Mouse (Mus musculus) liver, embryonic 14.5 days (tissue): Measurements from ENCODE around the gene Ppat. TPM values are rescaled to one million over a fixed set of nuclear protein-coding genes. Genes with fewer than 3 reads are reported as not detected.

ENCODE experiments used
- ATAC-seq: fragments of 200-750 bp; cut with Nextera tagmentation; 2 replicates; pipeline ENCODE4 v1.8.0; 2017; ENCODE audit warnings: moderate number of reproducible peaks, mild to moderate bottlenecking, moderate library complexity; ENCODE audit not compliant: insufficient read depth
- DNase-seq, 3 experiments: peaks; one replicate each; pipeline ENCODE4 v3.0.0-alpha.2; 2012 to 2013; ENCODE audit warnings: low read depth in 3 of 3, low spot score in 3 of 3
- H3K27ac ChIP-seq: fragments of 300-500 bp; sonication (generic); 2 replicates; pipeline ENCODE4 v1.5.1; 2014; ENCODE audit warnings: moderate library complexity, mild to moderate bottlenecking, control low read depth, inconsistent platforms
- H3K27me3 ChIP-seq: fragments of 300-500 bp; sonication (generic); 2 replicates; pipeline ENCODE4 v1.6.1; 2014; ENCODE audit warnings: mild to moderate bottlenecking, low read length, moderate library complexity; ENCODE audit not compliant: control insufficient read depth, insufficient read depth
- H3K36me3 ChIP-seq: fragments of 300-500 bp; sonication (generic); replicated peaks from 2 replicates; pipeline ENCODE4 v1.6.1; 2014; ENCODE audit warnings: low read depth; ENCODE audit not compliant: control insufficient read depth, insufficient read depth
- H3K4me1 ChIP-seq, 2 experiments: fragments of 200-500 bp in 1 of 2; fragments of 300-500 bp in 1 of 2; sonication (generic) in 1 of 2; replicated peaks; 2 replicates each; pipeline ENCODE4 v1.6.1; 2012 to 2014; ENCODE audit warnings: antibody characterized with exemption in 1 of 2, inconsistent platforms in 1 of 2, low read length in 1 of 2; ENCODE audit not compliant: control insufficient read depth in 2 of 2, insufficient read depth in 2 of 2
- H3K4me2 ChIP-seq: fragments of 300-500 bp; sonication (generic); 2 replicates; pipeline ENCODE4 v1.6.1; 2014; ENCODE audit warnings: low read depth, mild to moderate bottlenecking, control low read depth, moderate library complexity
- H3K4me3 ChIP-seq, 2 experiments: fragments of 200-500 bp in 1 of 2; fragments of 300-500 bp in 1 of 2; sonication (generic) in 1 of 2; 2 replicates each; pipeline ENCODE4 v1.5.1; 2012 to 2014; ENCODE audit warnings: low read depth in 2 of 2, low read length in 2 of 2, mild to moderate bottlenecking in 2 of 2, control low read depth in 1 of 2, inconsistent platforms in 1 of 2, moderate library complexity in 1 of 2; ENCODE audit not compliant: insufficient read depth in 1 of 2
- H3K9ac ChIP-seq: fragments of 300-500 bp; sonication (generic); replicated peaks from 2 replicates; pipeline ENCODE4 v1.6.1; 2014; ENCODE audit warnings: mild to moderate bottlenecking, control low read depth, moderate library complexity
- H3K9me3 ChIP-seq: fragments of 300-500 bp; sonication (generic); 2 replicates; pipeline ENCODE4 v1.6.1; 2016; ENCODE audit warnings: low read length, mixed read lengths; ENCODE audit not compliant: control insufficient read depth
- CTCF ChIP-seq: IDR thresholded peaks from 2 replicates; pipeline ENCODE4 v1.5.1; 2016; ENCODE audit warnings: antibody characterized with exemption, low read depth, control low read depth
- EP300 ChIP-seq: IDR thresholded peaks from 2 replicates; pipeline ENCODE4 v1.6.1; 2016; ENCODE audit warnings: antibody characterized with exemption, low read depth
- WGBS: fragments of 180-500 bp; shearing (Covaris S2); extraction: QIAGEN DNeasy Blood & Tissue Kit; methylation state at CpG from one replicate; pipeline ENCODE4 v1.1.7; 2014; ENCODE audit not compliant: insufficient replicate concordance; 5-methylcytosine and 5-hydroxymethylcytosine counted together
- polyA plus RNA-seq, 2 experiments: library from polyadenylated mRNA; depleted of rRNA in 1 of 2; stranded (reverse) in 1 of 2; unstranded in 1 of 2; fragments of >200 nt; fragmentation: Nextera tagmentation in 1 of 2; extraction: Ambion mirVana in 1 of 2; gene quantifications; 2 replicates each; pipeline versions ENCODE4 v1.2.1 to v1.2.3; 2012 to 2014

The Ppat gene
- polyA plus RNA-seq, 2 experiments = 15.3 to 29.2 TPM

DNA sequence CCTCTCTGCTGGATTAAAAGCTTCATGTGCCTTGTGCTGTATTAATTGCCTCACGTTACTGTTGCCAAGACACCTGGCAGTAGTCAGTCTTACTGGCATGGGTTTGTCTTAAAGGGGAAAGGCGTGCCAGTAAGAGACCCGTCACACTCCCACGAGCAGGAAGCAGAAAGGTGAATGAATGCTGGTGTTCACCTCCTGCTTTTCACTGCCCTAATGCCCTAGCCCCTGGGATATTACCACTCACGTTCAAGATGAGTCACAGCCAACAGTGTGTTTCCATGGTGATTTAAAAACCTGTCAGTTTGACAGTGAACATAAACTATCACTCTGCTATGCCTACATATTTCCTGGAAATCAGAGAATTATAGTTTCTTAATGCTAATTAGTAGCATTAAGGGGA lies 17.9 kb upstream of the Ppat start:
- H3K36me3 ChIP-seq = peaks cover 57% of the 10 kb centered on the region
- WGBS = 71% methylated on average over 5 of the region's 5 CpGs

GRCm38 (mm10) chr5:76964651-76965050 lies 13.3 kb upstream of the Ppat start:
- 79% methylated on average over 3 of the region's 3 CpGs for WGBS
- ATAC-seq = no peak
- no peaks in the 10 kb centered on the region for H3K9me3 ChIP-seq
- H3K27ac ChIP-seq = no peak overlapping the region
- peak; percentile 42 for TF ChIP-seq CTCF
- TF ChIP-seq EP300 = no peak
- no peak overlapping the region for H3K4me2 ChIP-seq
- no peaks in the 10 kb centered on the region for H3K4me1 ChIP-seq
- no peak for DNase-seq
- no peak overlapping the region for H3K4me3 ChIP-seq
- H3K27me3 ChIP-seq = no peaks in the 10 kb centered on the region
- peaks cover 85% of the 10 kb centered on the region for H3K36me3 ChIP-seq
- no peak overlapping the region for H3K9ac ChIP-seq

More for the DNA sequence above, 17.9 kb upstream of the Ppat start:
- Histone ChIP-seq H3K4me1 (peaks cover 3 to 6% of the 10 kb centered on the region in 2 experiments; a peak in 3 of 4 replicates), H3K4me3 (no peak overlapping the region), H3K9me3 (no peaks in the 10 kb centered on the region), H3K27me3 (no peaks in the 10 kb centered on the region), H3K27ac (no peak overlapping the region), H3K9ac (no peak overlapping the region), H3K4me2 (no peak overlapping the region)
- ATAC-seq (no peak), DNase-seq (no peak)
- no peak for TF ChIP-seq EP300
- TF ChIP-seq CTCF = no peak

DNA sequence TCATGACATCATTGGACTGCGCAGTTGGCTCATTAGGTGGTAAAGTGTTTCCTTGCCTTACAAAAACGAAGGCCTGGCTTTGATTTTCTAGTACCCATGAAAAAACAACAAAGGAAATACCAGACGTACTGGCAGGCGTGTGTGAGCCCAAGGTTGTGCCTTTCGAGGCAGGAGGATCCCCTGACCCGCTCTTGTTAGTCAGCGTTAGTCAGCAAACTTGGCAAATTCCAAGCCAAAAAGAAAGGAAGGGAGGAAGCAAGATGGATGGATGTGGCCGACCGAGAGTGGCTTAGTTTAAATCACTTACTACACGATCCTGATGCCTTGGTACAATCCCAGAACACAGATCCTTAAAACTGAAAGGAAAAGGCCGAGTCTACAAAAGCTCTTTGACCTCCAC lies 11.2 kb upstream of the Ppat start:
- Histone ChIP-seq H3K4me3 (no peak overlapping the region), H3K9me3 (no peaks in the 10 kb centered on the region), H3K36me3 (peaks cover 87% of the 10 kb centered on the region), H3K4me1 (no peaks in the 10 kb centered on the region), H3K27ac (no peak overlapping the region), H3K4me2 (no peak overlapping the region), H3K27me3 (no peaks in the 10 kb centered on the region), H3K9ac (no peak overlapping the region)
- WGBS = 76% methylated on average over 11 of the region's 11 CpGs
- ATAC-seq (no peak), DNase-seq (no peak)
- TF ChIP-seq CTCF (no peak), EP300 (no peak)

- no peaks in the 10 kb centered on the region for H3K27me3 ChIP-seq
- H3K27ac ChIP-seq = no peak overlapping the region
- H3K4me3 ChIP-seq = no peak overlapping the region
- H3K9ac ChIP-seq = no peak overlapping the region
- no peak for ATAC-seq
- TF ChIP-seq EP300 (no peak), CTCF (no peak)
- peaks cover under 1 to 9% of the 10 kb centered on the region in 2 experiments; a peak in 2 of 4 replicates for H3K4me1 ChIP-seq
- H3K36me3 ChIP-seq = peaks cover 80% of the 10 kb centered on the region
- H3K4me2 ChIP-seq = no peak overlapping the region
- WGBS = 83% methylated on average over 5 of the region's 5 CpGs
- no peak for DNase-seq
- no peaks in the 10 kb centered on the region for H3K9me3 ChIP-seq
Measured at GRCm38 (mm10) chr5:76959587-76959986, 8.2 kb upstream of the Ppat start.

DNA sequence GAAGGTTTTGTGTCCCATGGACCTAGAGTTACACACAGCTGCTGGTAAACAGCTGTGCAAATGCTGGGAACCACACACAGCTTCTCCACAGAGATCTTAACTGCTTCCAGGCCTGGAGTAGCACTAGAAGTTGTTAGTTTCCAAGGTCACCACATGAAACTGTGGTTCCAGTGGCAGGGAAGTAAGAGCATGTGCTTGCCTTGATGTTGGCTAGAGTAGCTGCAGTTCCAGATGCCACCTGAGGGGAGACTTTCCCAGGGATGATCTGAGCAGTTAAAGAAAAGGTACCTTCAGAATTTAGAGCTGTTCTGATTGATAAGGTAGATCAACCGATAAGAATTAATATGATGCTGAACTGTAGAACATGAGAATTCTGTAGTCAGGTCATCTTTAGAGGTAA lies 6.6 kb upstream of the Ppat start:
- H3K9me3 ChIP-seq = no peaks in the 10 kb centered on the region
- H3K4me2 ChIP-seq = no peak overlapping the region
- H3K4me3 ChIP-seq = no peak overlapping the region
- no peak overlapping the region for H3K27ac ChIP-seq
- H3K27me3 ChIP-seq = no peaks in the 10 kb centered on the region
- ATAC-seq (no peak), DNase-seq (no peak)
- 90% methylated on average over 1 of the region's 1 CpGs for WGBS
- H3K9ac ChIP-seq = no peak overlapping the region
- TF ChIP-seq EP300 = no peak
- TF ChIP-seq CTCF = peak; percentile 27; the same call in 1 of the 2 replicates
- peaks cover 5 to 16% of the 10 kb centered on the region in 2 experiments; a peak in 3 of 4 replicates for H3K4me1 ChIP-seq
- H3K36me3 ChIP-seq = peaks cover 76% of the 10 kb centered on the region
